Mouse (Mus musculus) ES-E14 (cell line): Measurements from ENCODE around the gene Lmntd1.

ENCODE experiments used
- CHD2 ChIP-seq: IDR thresholded peaks from 2 replicates; pipeline ENCODE4 v1.6.1; 2014; ENCODE audit warnings: mild to moderate bottlenecking, low read depth, low read length, inconsistent platforms
- HCFC1 ChIP-seq: IDR thresholded peaks from 2 replicates; pipeline ENCODE4 v1.6.1; 2012; ENCODE audit warnings: low read length, inconsistent platforms, borderline replicate concordance; ENCODE audit not compliant: insufficient read depth
- ZC3H11A ChIP-seq: IDR thresholded peaks from 2 replicates; pipeline ENCODE4 v1.6.1; 2012; ENCODE audit warnings: low read depth, mild to moderate bottlenecking, inconsistent platforms, low read length, borderline replicate concordance
- ZNF384 ChIP-seq: IDR thresholded peaks from 2 replicates; pipeline ENCODE4 v1.6.1; 2012; ENCODE audit warnings: low read depth, low read length, inconsistent platforms

- no peak for TF ChIP-seq ZNF384
- no peak for TF ChIP-seq CHD2
- TF ChIP-seq ZC3H11A, result no peak
- TF ChIP-seq HCFC1, result no peak
Observed at GRCm38 (mm10) chr6:145358001-145358400, 256.1 kb downstream of the Lmntd1 start.
